Mouse (Mus musculus) left cerebral cortex, postnatal 25 days (tissue): Measurements from ENCODE around the gene Sostdc1. TPM values are rescaled to one million over a fixed set of nuclear protein-coding genes. Genes with fewer than 3 reads are reported as not detected.

Experiments
- DNase-seq, 2 experiments: peaks; one replicate each; pipeline ENCODE4 v3.0.0; 2022; ENCODE audit warnings: low spot score in 2 of 2, mixed read lengths in 1 of 2
- intact Hi-C: fragments of 180-260 bp; cut with DNase I; formaldehyde crosslinking; loops from one replicate; pipeline ENCODE4 v1.15.1; 2025
- total RNA-seq, 2 experiments: library from RNA; stranded (reverse); gene quantifications; 2 replicates each; pipeline ENCODE4 v1.2.3; 2021

Gene Sostdc1
- total RNA-seq, 2 experiments from 2014 or later, result 3.0 to 5.0 TPM

GRCm38 (mm10) chr12:36360693-36361092 lies 46.8 kb downstream of the Sostdc1 start:
- no peak for DNase-seq
- intact Hi-C loops, result no loop called here

GRCm38 (mm10) chr12:36364013-36364412 lies 50.1 kb downstream of the Sostdc1 start:
- intact Hi-C loops, result no loop called here
- DNase-seq, result no peak

Other genes with a start within 250 kb of the Sostdc1 start
- 10 to 100 TPM; 48.9 to 54.1 TPM for gene Ankmy2, start 157.0 kb upstream of the Sostdc1 start, total RNA-seq
- 10 to 100 TPM; 51.7 to 52.4 TPM for gene Bzw2, start 156.1 kb upstream of the Sostdc1 start, total RNA-seq
- gene Lrrc72, start 60.7 kb upstream of the Sostdc1 start, total RNA-seq, result not detected
- 10 to 100 TPM; 11.4 to 11.6 TPM for gene Ispd, start 67.3 kb downstream of the Sostdc1 start, total RNA-seq
- gene D630036H23Rik, start 68.0 kb downstream of the Sostdc1 start, total RNA-seq, result 1 to 10 TPM; 1.4 to 1.8 TPM